Mouse (Mus musculus) MEL (cell line): ENCODE measurements around the gene Batf3.

Experiments
- CHD1 ChIP-seq: IDR thresholded peaks from 2 replicates; pipeline ENCODE4 v1.6.1; 2012; ENCODE audit warnings: low read depth, mild to moderate bottlenecking, inconsistent platforms, low read length, improper control_type of control experiment
- CTCF ChIP-seq, 3 experiments: IDR thresholded peaks in 2 of 3; conservative IDR thresholded peaks in 1 of 3; 2 replicates each; pipeline ENCODE4 v1.5.1; 2011 to 2012; ENCODE audit warnings: low read length in 3 of 3, low read depth in 2 of 3, mild to moderate bottlenecking in 2 of 3, improper control_type of control experiment in 1 of 3, inconsistent platforms in 1 of 3, mixed read lengths in 1 of 3, moderate library complexity in 1 of 3; ENCODE audit not compliant: control insufficient read depth in 1 of 3, insufficient read depth in 1 of 3, poor library complexity in 1 of 3, severe bottlenecking in 1 of 3
- E2F4 ChIP-seq: IDR thresholded peaks from 2 replicates; pipeline ENCODE4 v1.6.1; 2011; ENCODE audit warnings: low read depth, low read length, improper control_type of control experiment, borderline replicate concordance
- GATA1 ChIP-seq: IDR thresholded peaks from 2 replicates; pipeline ENCODE4 v1.6.1; 2011; ENCODE audit warnings: low read depth, low read length, improper control_type of control experiment
- HCFC1 ChIP-seq: IDR thresholded peaks from 2 replicates; pipeline ENCODE4 v1.6.1; 2012; ENCODE audit warnings: low read depth, mild to moderate bottlenecking, inconsistent platforms, low read length, improper control_type of control experiment, moderate library complexity
- NELFE ChIP-seq: IDR thresholded peaks from 2 replicates; pipeline ENCODE4 v1.6.1; 2011; ENCODE audit warnings: low read depth, low read length, improper control_type of control experiment
- POLR2AphosphoS5 ChIP-seq: IDR thresholded peaks from 2 replicates; pipeline ENCODE4 v1.6.1; 2012; ENCODE audit warnings: low read depth, borderline replicate concordance, mild to moderate bottlenecking, inconsistent platforms, low read length, moderate library complexity, mixed read lengths
- SMC3 ChIP-seq: IDR thresholded peaks from 2 replicates; pipeline ENCODE4 v1.6.1; 2011; ENCODE audit warnings: low read depth, low read length, improper control_type of control experiment

GRCm38 (mm10) chr1:191109907-191110306, 12.3 kb downstream of the Batf3 start:
- no peak for TF ChIP-seq CHD1
- no peak for TF ChIP-seq CTCF (IDR thresholded peaks at IDR 0.05 in 2 of 3, conservative IDR thresholded peaks at IDR 0.05 in 1 of 3; ENCODE audit: control insufficient read depth in 1 of 3, insufficient read depth in 1 of 3, low read depth in 2 of 3, low read length in 3 of 3, poor library complexity in 1 of 3, severe bottlenecking in 1 of 3)
- no peak for TF ChIP-seq HCFC1
- no peak for TF ChIP-seq GATA1
- no peak for TF ChIP-seq SMC3
- TF ChIP-seq NELFE, result no peak
- TF ChIP-seq E2F4, result no peak
- TF ChIP-seq POLR2AphosphoS5, result no peak
